Mouse (Mus musculus): Measurements from ENCODE around the gene Rpgrip1l. TPM values are rescaled to one million over a fixed set of nuclear protein-coding genes. Genes with fewer than 3 reads are reported as not detected.

Rpgrip1l gene
- 13.7 and 18.8 TPM in 2 replicates for polyA plus RNA-seq (2014; fragmentation: Nextera tagmentation; extraction: Ambion mirVana)

DNA sequence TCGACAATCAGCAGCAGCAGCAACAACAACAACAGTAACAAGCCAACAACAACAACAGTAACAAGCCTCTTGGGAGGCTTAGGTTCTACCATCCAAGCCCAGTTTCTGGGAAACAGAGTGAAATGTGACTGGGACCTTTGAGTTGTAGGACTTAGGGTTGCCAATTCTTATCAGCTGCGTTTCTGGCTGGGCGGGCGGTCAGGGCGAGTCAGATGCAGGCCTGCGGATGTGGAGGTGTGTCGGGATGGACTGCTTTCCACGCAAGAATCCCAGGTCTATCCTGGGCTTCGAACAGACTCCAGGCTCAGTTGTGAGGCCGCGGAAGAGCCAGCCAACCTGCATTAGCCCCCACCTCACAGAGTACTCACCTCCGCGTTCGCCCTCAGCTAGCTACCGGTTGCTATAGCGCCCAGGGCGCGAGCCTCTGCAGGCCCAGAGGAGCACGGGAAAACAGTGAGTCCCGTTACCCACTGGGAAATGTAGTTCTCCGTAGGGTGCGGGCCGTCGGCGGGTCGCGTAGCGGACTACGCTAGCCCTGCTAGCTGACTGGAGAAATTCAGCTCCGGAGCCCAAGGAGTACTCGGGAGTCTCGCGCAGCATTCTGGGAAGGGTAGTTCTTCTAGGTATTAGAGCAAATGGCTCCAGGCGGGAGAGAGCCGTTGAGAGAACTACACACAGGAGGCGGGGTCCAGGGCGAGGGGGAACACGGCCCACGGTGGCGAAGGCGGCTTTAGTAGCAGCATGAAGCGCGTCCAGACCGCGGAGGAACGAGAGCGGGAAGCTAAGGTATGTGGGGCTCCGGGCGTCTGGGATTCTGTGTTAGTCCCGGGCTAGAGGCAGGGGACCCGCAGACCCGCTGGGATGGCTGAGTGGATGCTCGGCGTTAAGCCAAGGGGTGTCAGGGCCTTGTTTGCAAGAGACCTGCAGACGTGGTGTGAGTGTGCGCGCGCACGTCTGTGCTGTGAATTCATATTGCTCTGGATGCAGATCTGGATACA, at the start of gene Rpgrip1l, which contains the start of gene Fto:
Gene Rpgrip1l, minus strand, starts transcription at position 428 of the 998 bp plus-strand sequence.
Gene Fto, plus strand, starts transcription at position 691 of the 998 bp plus-strand sequence.
- Histone ChIP-seq H3K4me1 (ENCODE audit: control insufficient read depth, insufficient read depth, low read length) (peaks cover 20% of the 10 kb centered on the region), H3K36me3 (ENCODE audit: control insufficient read depth, insufficient read depth, low read length) (no peaks in the 10 kb centered on the region), H3K9me3 (ENCODE audit: control insufficient read depth, low read length) (no peaks in the 10 kb centered on the region), H3K9ac (replicated peaks; ENCODE audit: low read length) (peak within 1 kb of the TSS; percentile 68), H3K4me3 (replicated peaks; ENCODE audit: low read depth, low read length) (peak within 1 kb of the TSS; percentile 54), H3K27me3 (ENCODE audit: control insufficient read depth, insufficient read depth, low read length) (no peaks in the 10 kb centered on the region), H3K27ac (replicated peaks; ENCODE audit: low read depth, low read length) (peak within 1 kb of the TSS; percentile 70), H3K4me2 (ENCODE audit: low read length) (peak within 1 kb of the TSS; percentile 75)
- WGBS = 1% methylated on average over 59 of the region's 59 CpGs
- DNase-seq = peak; percentile 100
- ATAC-seq (ENCODE audit: low FRiP score, low TSS enrichment) = peak; percentile 99

DNA sequence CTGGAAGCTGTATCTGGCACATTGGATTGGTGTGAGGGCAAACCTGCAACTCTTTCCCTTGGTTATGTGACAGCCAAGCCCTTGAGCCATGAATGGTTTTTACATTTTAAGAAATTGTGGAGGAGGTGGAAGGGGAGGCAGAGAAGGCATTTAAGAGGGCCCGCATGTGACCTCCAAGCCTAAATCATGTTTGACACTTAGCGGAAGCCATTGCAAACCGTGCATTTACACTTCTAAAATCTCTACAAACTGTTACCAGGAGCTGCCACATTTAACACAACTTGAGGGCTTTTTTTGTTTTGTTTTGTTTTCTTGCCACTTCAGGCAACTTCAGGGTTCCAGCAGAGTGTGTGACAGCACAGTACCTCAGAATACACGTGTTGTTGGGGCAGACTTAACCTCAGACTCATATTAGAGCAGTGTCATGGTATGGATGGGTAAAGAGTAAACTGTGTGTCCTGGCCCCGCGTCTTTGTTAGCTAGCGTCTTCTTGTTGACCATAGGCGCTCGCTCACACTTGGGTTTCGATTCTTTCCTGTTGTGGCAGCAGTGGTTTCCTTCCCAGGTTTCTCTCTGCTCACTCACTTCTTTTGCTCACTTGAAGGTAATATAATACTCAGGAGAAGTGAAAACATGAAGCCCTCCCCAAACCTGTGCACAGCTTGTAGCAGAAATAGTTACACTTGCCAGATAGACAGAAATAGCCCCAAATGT, 47.7 kb upstream of the Rpgrip1l start:
- 94% methylated on average over 10 of the region's 10 CpGs for WGBS
- ATAC-seq (ENCODE audit: low FRiP score, low TSS enrichment) (no peak), DNase-seq (no peak)
- H3K36me3 ChIP-seq (ENCODE audit: control insufficient read depth, insufficient read depth, low read length) = no peaks in the 10 kb centered on the region
- no peak overlapping the region for H3K9ac ChIP-seq (replicated peaks; ENCODE audit: low read length)
- no peak overlapping the region for H3K4me2 ChIP-seq (ENCODE audit: low read length)
- H3K27ac ChIP-seq (replicated peaks; ENCODE audit: low read depth, low read length) = no peak overlapping the region
- H3K27me3 ChIP-seq (ENCODE audit: control insufficient read depth, insufficient read depth, low read length) = no peaks in the 10 kb centered on the region
- no peaks in the 10 kb centered on the region for H3K9me3 ChIP-seq (ENCODE audit: control insufficient read depth, low read length)
- peaks cover 25% of the 10 kb centered on the region for H3K4me1 ChIP-seq (ENCODE audit: control insufficient read depth, insufficient read depth, low read length)
- no peak overlapping the region for H3K4me3 ChIP-seq (replicated peaks; ENCODE audit: low read depth, low read length)

DNA sequence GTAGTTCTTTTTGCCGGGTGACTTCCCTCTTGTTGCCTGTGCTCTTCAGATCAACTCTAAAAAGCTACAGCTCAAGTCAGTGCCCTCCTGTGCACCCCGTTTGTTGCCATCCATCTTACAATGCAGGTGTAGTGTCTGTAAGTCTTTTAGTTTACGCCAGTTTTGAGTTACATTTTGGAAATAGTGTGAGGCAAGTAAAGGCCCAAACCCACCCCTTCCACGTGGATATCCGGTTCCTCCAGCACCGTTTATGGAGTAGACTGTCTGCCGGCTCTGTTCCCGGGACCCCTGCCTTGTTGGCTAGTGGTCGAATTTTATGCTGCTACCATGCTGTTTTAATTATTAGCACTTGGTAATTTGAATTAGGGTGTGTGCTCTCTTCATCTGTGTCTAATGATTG, 46.4 kb upstream of the Rpgrip1l start:
- ATAC-seq (ENCODE audit: low FRiP score, low TSS enrichment) (no peak), DNase-seq (no peak)
- Histone ChIP-seq H3K27me3 (ENCODE audit: control insufficient read depth, insufficient read depth, low read length) (no peaks in the 10 kb centered on the region), H3K36me3 (ENCODE audit: control insufficient read depth, insufficient read depth, low read length) (no peaks in the 10 kb centered on the region), H3K4me2 (ENCODE audit: low read length) (no peak overlapping the region), H3K9ac (replicated peaks; ENCODE audit: low read length) (no peak overlapping the region), H3K9me3 (ENCODE audit: control insufficient read depth, low read length) (no peaks in the 10 kb centered on the region), H3K27ac (replicated peaks; ENCODE audit: low read depth, low read length) (no peak overlapping the region), H3K4me3 (replicated peaks; ENCODE audit: low read depth, low read length) (no peak overlapping the region), H3K4me1 (ENCODE audit: control insufficient read depth, insufficient read depth, low read length) (peaks cover 26% of the 10 kb centered on the region)
- WGBS = 89% methylated on average over 9 of the region's 9 CpGs

DNA sequence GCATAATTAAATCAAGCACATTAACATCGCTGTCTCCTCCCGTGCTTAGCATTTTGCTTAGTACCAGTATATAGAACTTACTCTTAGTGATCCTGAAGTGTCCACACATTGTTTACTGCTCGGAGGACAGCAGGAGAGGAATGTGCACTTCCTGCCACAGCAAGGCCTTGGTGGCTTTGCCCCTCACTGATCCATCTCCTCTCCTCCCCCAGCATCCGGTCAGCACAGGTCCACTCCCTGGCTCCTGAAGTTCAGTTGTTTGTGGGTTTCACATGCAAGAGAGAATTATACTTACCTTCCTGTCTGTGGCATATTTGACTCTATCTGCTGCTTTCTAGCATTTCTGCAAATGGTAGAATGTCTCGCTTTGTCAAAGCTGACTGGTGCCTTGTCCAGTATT, 45.0 kb upstream of the Rpgrip1l start:
- ATAC-seq (ENCODE audit: low FRiP score, low TSS enrichment) (no peak), DNase-seq (no peak)
- Histone ChIP-seq H3K36me3 (ENCODE audit: control insufficient read depth, insufficient read depth, low read length) (no peaks in the 10 kb centered on the region), H3K4me3 (replicated peaks; ENCODE audit: low read depth, low read length) (no peak overlapping the region), H3K27ac (replicated peaks; ENCODE audit: low read depth, low read length) (no peak overlapping the region), H3K9ac (replicated peaks; ENCODE audit: low read length) (no peak overlapping the region), H3K4me1 (ENCODE audit: control insufficient read depth, insufficient read depth, low read length) (peaks cover 21% of the 10 kb centered on the region), H3K27me3 (ENCODE audit: control insufficient read depth, insufficient read depth, low read length) (no peaks in the 10 kb centered on the region), H3K4me2 (ENCODE audit: low read length) (no peak overlapping the region), H3K9me3 (ENCODE audit: control insufficient read depth, low read length) (no peaks in the 10 kb centered on the region)
- 85% methylated on average over 5 of the region's 5 CpGs for WGBS

DNA sequence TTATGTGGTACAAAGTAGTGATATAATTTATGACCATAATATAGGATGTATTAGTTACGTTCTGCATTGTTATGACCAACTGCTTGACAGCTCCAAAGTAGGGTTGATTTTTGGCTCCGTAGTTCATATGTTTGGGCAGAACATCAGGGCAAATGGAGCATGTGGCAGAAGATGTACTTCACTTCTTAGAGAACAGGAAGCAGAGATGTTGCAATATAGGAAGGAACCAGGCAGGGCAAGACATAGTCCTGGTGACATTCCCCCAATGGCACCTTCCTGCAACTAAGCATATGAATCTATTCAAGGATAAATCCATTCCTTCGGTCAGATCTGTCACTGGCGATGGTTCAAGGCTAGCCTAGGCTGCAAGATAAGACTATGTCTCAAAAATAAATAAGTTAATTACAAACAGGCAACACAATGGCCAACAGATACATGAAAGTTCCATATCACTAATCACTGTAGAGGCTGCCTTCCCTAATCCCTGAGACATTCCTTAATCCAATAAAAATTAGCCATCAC, 44.5 kb upstream of the Rpgrip1l start:
- Histone ChIP-seq H3K36me3 (ENCODE audit: control insufficient read depth, insufficient read depth, low read length) (no peaks in the 10 kb centered on the region), H3K4me2 (ENCODE audit: low read length) (no peak overlapping the region), H3K27ac (replicated peaks; ENCODE audit: low read depth, low read length) (no peak overlapping the region), H3K9me3 (ENCODE audit: control insufficient read depth, low read length) (no peaks in the 10 kb centered on the region), H3K9ac (replicated peaks; ENCODE audit: low read length) (no peak overlapping the region), H3K27me3 (ENCODE audit: control insufficient read depth, insufficient read depth, low read length) (no peaks in the 10 kb centered on the region), H3K4me1 (ENCODE audit: control insufficient read depth, insufficient read depth, low read length) (peaks cover 21% of the 10 kb centered on the region), H3K4me3 (replicated peaks; ENCODE audit: low read depth, low read length) (no peak overlapping the region)
- 88% methylated on average over 4 of the region's 4 CpGs for WGBS
- no peak for DNase-seq
- ATAC-seq (ENCODE audit: low FRiP score, low TSS enrichment) = no peak

DNA sequence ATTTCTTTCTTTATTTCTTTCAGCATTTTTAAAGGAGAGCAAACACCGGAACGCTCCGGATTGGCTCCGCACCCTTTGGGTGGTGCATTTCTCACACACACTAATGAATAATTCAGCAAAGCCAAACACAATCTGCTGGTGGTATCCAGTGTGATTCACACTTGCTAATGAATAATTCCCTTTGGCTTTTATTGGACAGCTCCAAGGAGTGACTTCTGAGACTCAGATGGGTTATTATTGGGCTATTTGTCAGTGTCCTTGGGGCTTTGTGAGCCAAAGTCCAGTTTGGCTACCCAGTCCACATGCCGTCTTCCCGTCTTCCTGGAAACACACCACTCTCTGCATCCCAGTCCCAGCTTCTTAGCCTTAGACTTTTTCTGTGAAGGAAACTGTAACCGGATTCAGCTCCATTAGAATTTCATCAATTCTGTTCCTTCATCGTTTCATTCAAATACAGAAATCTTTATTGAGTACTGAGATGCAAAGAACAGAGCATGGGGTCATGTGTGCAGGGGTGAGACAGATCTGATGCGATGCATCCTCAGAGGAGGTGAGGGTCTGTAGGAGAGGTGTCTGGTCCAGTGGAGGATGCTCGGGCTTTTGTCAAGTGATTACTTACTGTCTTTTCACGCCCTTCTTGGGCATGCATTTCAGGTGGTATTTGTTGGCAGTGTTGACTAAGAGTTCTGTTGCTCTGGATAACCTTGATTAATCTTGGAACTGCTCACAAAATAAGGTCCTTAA, 43.1 kb upstream of the Rpgrip1l start:
- Histone ChIP-seq H3K27me3 (ENCODE audit: control insufficient read depth, insufficient read depth, low read length) (no peaks in the 10 kb centered on the region), H3K4me1 (ENCODE audit: control insufficient read depth, insufficient read depth, low read length) (peaks cover 21% of the 10 kb centered on the region), H3K9ac (replicated peaks; ENCODE audit: low read length) (peak overlapping the region; percentile 27; the same call in 1 of the 2 replicates), H3K4me2 (ENCODE audit: low read length) (peak overlapping the region; percentile 43), H3K36me3 (ENCODE audit: control insufficient read depth, insufficient read depth, low read length) (no peaks in the 10 kb centered on the region), H3K27ac (replicated peaks; ENCODE audit: low read depth, low read length) (peak overlapping the region; percentile 74), H3K4me3 (replicated peaks; ENCODE audit: low read depth, low read length) (no peak overlapping the region), H3K9me3 (ENCODE audit: control insufficient read depth, low read length) (no peaks in the 10 kb centered on the region)
- ATAC-seq (ENCODE audit: low FRiP score, low TSS enrichment) (peak; percentile 80; the same call in 1 of the 2 replicates), DNase-seq (peak; percentile 75)
- 35% methylated on average over 11 of the region's 11 CpGs for WGBS

DNA sequence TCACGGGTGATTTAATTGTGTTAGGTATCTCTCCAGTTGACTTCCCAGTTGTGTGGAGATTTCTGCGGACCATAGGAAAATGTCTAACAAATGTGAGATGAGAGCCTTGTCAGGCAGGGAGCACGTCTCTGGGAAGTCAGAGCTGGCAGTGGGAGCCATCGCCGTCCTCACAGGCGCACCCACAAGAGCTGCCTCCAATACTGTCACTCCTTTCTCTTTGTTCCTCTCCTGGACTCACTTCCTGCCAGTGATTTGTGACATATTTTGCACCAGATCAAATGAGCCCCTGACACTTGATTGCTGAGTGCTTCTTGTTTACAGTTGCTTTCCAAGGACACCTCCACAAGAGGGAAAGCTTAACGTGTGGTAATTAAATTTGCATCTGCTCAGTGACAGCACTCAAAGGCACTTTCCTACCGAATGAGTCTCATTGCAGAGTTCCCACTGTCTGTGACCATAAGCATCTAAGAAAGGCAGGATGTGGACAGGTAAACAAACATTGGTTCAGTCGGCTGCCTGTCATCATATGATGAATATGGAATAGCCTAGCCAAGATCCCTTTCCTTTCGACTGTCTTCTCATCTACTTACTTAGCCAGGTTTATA, 42.3 kb upstream of the Rpgrip1l start:
- Histone ChIP-seq H3K9me3 (ENCODE audit: control insufficient read depth, low read length) (no peaks in the 10 kb centered on the region), H3K4me3 (replicated peaks; ENCODE audit: low read depth, low read length) (no peak overlapping the region), H3K9ac (replicated peaks; ENCODE audit: low read length) (peak overlapping the region; percentile 27; the same call in 1 of the 2 replicates), H3K27me3 (ENCODE audit: control insufficient read depth, insufficient read depth, low read length) (no peaks in the 10 kb centered on the region), H3K27ac (replicated peaks; ENCODE audit: low read depth, low read length) (peak overlapping the region; percentile 74), H3K4me2 (ENCODE audit: low read length) (peak overlapping the region; percentile 43), H3K4me1 (ENCODE audit: control insufficient read depth, insufficient read depth, low read length) (peaks cover 21% of the 10 kb centered on the region), H3K36me3 (ENCODE audit: control insufficient read depth, insufficient read depth, low read length) (no peaks in the 10 kb centered on the region)
- WGBS = 28% methylated on average over 10 of the region's 10 CpGs
- DNase-seq = peak; percentile 57
- peak; percentile 55; the same call in 1 of the 2 replicates for ATAC-seq (ENCODE audit: low FRiP score, low TSS enrichment)

DNA sequence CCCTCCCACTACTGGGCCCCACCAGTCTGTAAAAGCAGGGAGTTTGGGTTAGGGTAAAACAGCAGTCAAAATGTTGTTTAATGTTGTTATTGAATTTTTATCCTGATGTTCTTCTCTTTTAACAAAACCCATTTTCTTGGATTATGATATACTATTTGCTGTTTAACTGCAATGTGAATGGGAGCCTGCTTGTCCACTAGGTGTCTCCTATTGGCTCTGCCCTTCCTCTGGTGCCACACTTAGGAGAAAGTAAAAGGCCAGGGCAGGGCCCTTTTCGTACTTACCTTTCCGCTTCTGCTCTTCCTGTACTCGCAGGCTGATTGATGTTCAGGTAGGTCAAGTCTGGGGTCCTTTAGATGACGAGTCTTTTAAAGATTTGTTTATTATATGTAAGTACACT, 40.8 kb upstream of the Rpgrip1l start:
- no peaks in the 10 kb centered on the region for H3K9me3 ChIP-seq (ENCODE audit: control insufficient read depth, low read length)
- H3K4me1 ChIP-seq (ENCODE audit: control insufficient read depth, insufficient read depth, low read length) = peaks cover 21% of the 10 kb centered on the region
- H3K27me3 ChIP-seq (ENCODE audit: control insufficient read depth, insufficient read depth, low read length) = no peaks in the 10 kb centered on the region
- no peaks in the 10 kb centered on the region for H3K36me3 ChIP-seq (ENCODE audit: control insufficient read depth, insufficient read depth, low read length)
- H3K9ac ChIP-seq (replicated peaks; ENCODE audit: low read length) = no peak overlapping the region
- no peak overlapping the region for H3K27ac ChIP-seq (replicated peaks; ENCODE audit: low read depth, low read length)
- no peak overlapping the region for H3K4me3 ChIP-seq (replicated peaks; ENCODE audit: low read depth, low read length)
- no peak for ATAC-seq (ENCODE audit: low FRiP score, low TSS enrichment)
- 87% methylated on average over 4 of the region's 4 CpGs for WGBS
- H3K4me2 ChIP-seq (ENCODE audit: low read length) = no peak overlapping the region
- DNase-seq = no peak

Measured in midbrain, embryonic 14.5 days (tissue).